Mouse (Mus musculus): ENCODE measurements at regions not wholly inside any gene's neighbourhood (a gene's known extent, or its start where the extent isn't known, plus 50 kb on each side); places are given as distances from the start of the nearest gene placed in this dataset.

GRCm38 (mm10) chr14:99778477-99778876, 480.0 kb downstream of the Klf5 start:
- ATAC-seq (ENCODE audit: low FRiP score, low TSS enrichment): no peak
- Histone ChIP-seq H3K4me3 (ENCODE audit: low read length) (no peak overlapping the region), H3K4me2 (replicated peaks; ENCODE audit: low read depth, low read length) (no peak overlapping the region), H3K36me3 (ENCODE audit: control insufficient read depth, insufficient read depth, low read length) (no peaks in the 10 kb centered on the region), H3K9ac (ENCODE audit: low read depth, low read length) (no peak overlapping the region), H3K4me1 (ENCODE audit: control insufficient read depth, insufficient read depth, low read length) (no peaks in the 10 kb centered on the region), H3K9me3 (ENCODE audit: control insufficient read depth, low read length) (no peaks in the 10 kb centered on the region), H3K27me3 (ENCODE audit: control insufficient read depth, insufficient read depth, low read length) (no peaks in the 10 kb centered on the region), H3K27ac (ENCODE audit: low read depth, low read length) (no peak overlapping the region)
- WGBS: 38% methylated on average over 8 of the region's 8 CpGs

- 83% methylated on average over 4 of the region's 4 CpGs for WGBS
- Histone ChIP-seq H3K36me3 (ENCODE audit: control insufficient read depth, insufficient read depth, low read length) (no peaks in the 10 kb centered on the region), H3K4me3 (ENCODE audit: low read length) (no peak overlapping the region), H3K4me2 (replicated peaks; ENCODE audit: low read depth, low read length) (no peak overlapping the region), H3K27ac (ENCODE audit: low read depth, low read length) (no peak overlapping the region), H3K27me3 (ENCODE audit: control insufficient read depth, insufficient read depth, low read length) (no peaks in the 10 kb centered on the region), H3K9ac (ENCODE audit: low read depth, low read length) (no peak overlapping the region), H3K9me3 (ENCODE audit: control insufficient read depth, low read length) (no peaks in the 10 kb centered on the region), H3K4me1 (ENCODE audit: control insufficient read depth, insufficient read depth, low read length) (no peaks in the 10 kb centered on the region)
- ATAC-seq (ENCODE audit: low FRiP score, low TSS enrichment): no peak
Measured at GRCm38 (mm10) chr14:99778957-99779356, 480.5 kb downstream of the Klf5 start.

- no peaks in the 10 kb centered on the region for H3K4me1 ChIP-seq (ENCODE audit: control insufficient read depth, insufficient read depth, low read length)
- H3K27me3 ChIP-seq (ENCODE audit: control insufficient read depth, insufficient read depth, low read length): no peaks in the 10 kb centered on the region
- ATAC-seq (ENCODE audit: low FRiP score, low TSS enrichment): no peak
- H3K9ac ChIP-seq (ENCODE audit: low read depth, low read length): no peak overlapping the region
- no peaks in the 10 kb centered on the region for H3K9me3 ChIP-seq (ENCODE audit: control insufficient read depth, low read length)
- H3K36me3 ChIP-seq (ENCODE audit: control insufficient read depth, insufficient read depth, low read length): no peaks in the 10 kb centered on the region
- H3K27ac ChIP-seq (ENCODE audit: low read depth, low read length): no peak overlapping the region
- H3K4me2 ChIP-seq (replicated peaks; ENCODE audit: low read depth, low read length): no peak overlapping the region
- no peak overlapping the region for H3K4me3 ChIP-seq (ENCODE audit: low read length)
- WGBS: 86% methylated on average over 1 of the region's 1 CpGs
Measured at GRCm38 (mm10) chr14:99783646-99784045, 485.2 kb downstream of the Klf5 start.

GRCm38 (mm10) chr14:99785106-99785505, 486.6 kb downstream of the Klf5 start:
- Histone ChIP-seq H3K4me3 (ENCODE audit: low read length) (no peak overlapping the region), H3K9ac (ENCODE audit: low read depth, low read length) (no peak overlapping the region), H3K4me2 (replicated peaks; ENCODE audit: low read depth, low read length) (no peak overlapping the region), H3K27ac (ENCODE audit: low read depth, low read length) (no peak overlapping the region), H3K27me3 (ENCODE audit: control insufficient read depth, insufficient read depth, low read length) (no peaks in the 10 kb centered on the region), H3K9me3 (ENCODE audit: control insufficient read depth, low read length) (no peaks in the 10 kb centered on the region), H3K4me1 (ENCODE audit: control insufficient read depth, insufficient read depth, low read length) (no peaks in the 10 kb centered on the region), H3K36me3 (ENCODE audit: control insufficient read depth, insufficient read depth, low read length) (no peaks in the 10 kb centered on the region)
- ATAC-seq (ENCODE audit: low FRiP score, low TSS enrichment): no peak
- 87% methylated on average over 5 of the region's 5 CpGs for WGBS

- H3K4me2 ChIP-seq (replicated peaks; ENCODE audit: low read depth, low read length): no peak overlapping the region
- H3K27ac ChIP-seq (ENCODE audit: low read depth, low read length): no peak overlapping the region
- no peak overlapping the region for H3K4me3 ChIP-seq (ENCODE audit: low read length)
- ATAC-seq (ENCODE audit: low FRiP score, low TSS enrichment): no peak
- H3K4me1 ChIP-seq (ENCODE audit: control insufficient read depth, insufficient read depth, low read length): no peaks in the 10 kb centered on the region
- no peaks in the 10 kb centered on the region for H3K27me3 ChIP-seq (ENCODE audit: control insufficient read depth, insufficient read depth, low read length)
- WGBS: 87% methylated on average over 1 of the region's 1 CpGs
- H3K9me3 ChIP-seq (ENCODE audit: control insufficient read depth, low read length): no peaks in the 10 kb centered on the region
- no peak overlapping the region for H3K9ac ChIP-seq (ENCODE audit: low read depth, low read length)
- H3K36me3 ChIP-seq (ENCODE audit: control insufficient read depth, insufficient read depth, low read length): no peaks in the 10 kb centered on the region
Measured at GRCm38 (mm10) chr14:99786367-99786766, 487.9 kb downstream of the Klf5 start.

- no peaks in the 10 kb centered on the region for H3K36me3 ChIP-seq (ENCODE audit: control insufficient read depth, insufficient read depth, low read length)
- no peaks in the 10 kb centered on the region for H3K4me1 ChIP-seq (ENCODE audit: control insufficient read depth, insufficient read depth, low read length)
- H3K27ac ChIP-seq (ENCODE audit: low read depth, low read length): no peak overlapping the region
- H3K9ac ChIP-seq (ENCODE audit: low read depth, low read length): no peak overlapping the region
- no peaks in the 10 kb centered on the region for H3K9me3 ChIP-seq (ENCODE audit: control insufficient read depth, low read length)
- no peaks in the 10 kb centered on the region for H3K27me3 ChIP-seq (ENCODE audit: control insufficient read depth, insufficient read depth, low read length)
- WGBS: 87% methylated on average over 3 of the region's 3 CpGs
- H3K4me2 ChIP-seq (replicated peaks; ENCODE audit: low read depth, low read length): no peak overlapping the region
- ATAC-seq (ENCODE audit: low FRiP score, low TSS enrichment): no peak
- no peak overlapping the region for H3K4me3 ChIP-seq (ENCODE audit: low read length)
Measured at GRCm38 (mm10) chr14:99788185-99788584, 489.7 kb downstream of the Klf5 start.

- Histone ChIP-seq H3K4me1 (ENCODE audit: control insufficient read depth, insufficient read depth, low read length) (no peaks in the 10 kb centered on the region), H3K4me3 (ENCODE audit: low read length) (no peak overlapping the region), H3K9ac (ENCODE audit: low read depth, low read length) (no peak overlapping the region), H3K9me3 (ENCODE audit: control insufficient read depth, low read length) (peaks cover 4% of the 10 kb centered on the region; the same call in 1 of the 2 replicates), H3K27ac (ENCODE audit: low read depth, low read length) (no peak overlapping the region), H3K4me2 (replicated peaks; ENCODE audit: low read depth, low read length) (no peak overlapping the region), H3K27me3 (ENCODE audit: control insufficient read depth, insufficient read depth, low read length) (no peaks in the 10 kb centered on the region), H3K36me3 (ENCODE audit: control insufficient read depth, insufficient read depth, low read length) (no peaks in the 10 kb centered on the region)
- no peak for ATAC-seq (ENCODE audit: low FRiP score, low TSS enrichment)
- 73% methylated on average over 4 of the region's 4 CpGs for WGBS
Measured at GRCm38 (mm10) chr14:99796293-99796692, 488.2 kb downstream of the Klf12 start.

GRCm38 (mm10) chr14:99806052-99806451, 478.4 kb downstream of the Klf12 start:
- 60% methylated on average over 1 of the region's 1 CpGs for WGBS
- no peak overlapping the region for H3K4me2 ChIP-seq (replicated peaks; ENCODE audit: low read depth, low read length)

GRCm38 (mm10) chr14:99806599-99806998, 477.9 kb downstream of the Klf12 start:
- no peaks in the 10 kb centered on the region for H3K27me3 ChIP-seq (ENCODE audit: control insufficient read depth, insufficient read depth, low read length)
- H3K9ac ChIP-seq (ENCODE audit: low read depth, low read length): no peak overlapping the region
- WGBS: 58% methylated on average over 5 of the region's 5 CpGs
- ATAC-seq (ENCODE audit: low FRiP score, low TSS enrichment): no peak
- H3K9me3 ChIP-seq (ENCODE audit: control insufficient read depth, low read length): no peaks in the 10 kb centered on the region
- H3K27ac ChIP-seq (ENCODE audit: low read depth, low read length): no peak overlapping the region
- H3K4me3 ChIP-seq (ENCODE audit: low read length): no peak overlapping the region
- H3K4me1 ChIP-seq (ENCODE audit: control insufficient read depth, insufficient read depth, low read length): no peaks in the 10 kb centered on the region
- no peaks in the 10 kb centered on the region for H3K36me3 ChIP-seq (ENCODE audit: control insufficient read depth, insufficient read depth, low read length)
- no peak overlapping the region for H3K4me2 ChIP-seq (replicated peaks; ENCODE audit: low read depth, low read length)

More at GRCm38 (mm10) chr14:99806052-99806451, 478.4 kb downstream of the Klf12 start:
- H3K36me3 ChIP-seq (ENCODE audit: control insufficient read depth, insufficient read depth, low read length): no peaks in the 10 kb centered on the region
- no peak overlapping the region for H3K9ac ChIP-seq (ENCODE audit: low read depth, low read length)
- H3K9me3 ChIP-seq (ENCODE audit: control insufficient read depth, low read length): peaks cover 2% of the 10 kb centered on the region; the same call in 1 of the 2 replicates
- H3K4me1 ChIP-seq (ENCODE audit: control insufficient read depth, insufficient read depth, low read length): no peaks in the 10 kb centered on the region
- ATAC-seq (ENCODE audit: low FRiP score, low TSS enrichment): no peak
- H3K27me3 ChIP-seq (ENCODE audit: control insufficient read depth, insufficient read depth, low read length): no peaks in the 10 kb centered on the region
- H3K27ac ChIP-seq (ENCODE audit: low read depth, low read length): no peak overlapping the region
- H3K4me3 ChIP-seq (ENCODE audit: low read length): no peak overlapping the region
